Mouse (Mus musculus): Measurements from ENCODE around the gene Cldn10. TPM values are rescaled to one million over a fixed set of nuclear protein-coding genes. Genes with fewer than 3 reads are reported as not detected.
A peak's percentile ranks its signal among the peaks of the same experiment; 100 is the strongest.
"Not testable (repeated sequence)": the region's sequence is repeated elsewhere in the genome, so short reads cannot be mapped to it uniquely, and the experiment has no call there.

The Cldn10 gene
- polyA plus RNA-seq, 1 experiment from 2014 or later: 60.4 TPM

DNA sequence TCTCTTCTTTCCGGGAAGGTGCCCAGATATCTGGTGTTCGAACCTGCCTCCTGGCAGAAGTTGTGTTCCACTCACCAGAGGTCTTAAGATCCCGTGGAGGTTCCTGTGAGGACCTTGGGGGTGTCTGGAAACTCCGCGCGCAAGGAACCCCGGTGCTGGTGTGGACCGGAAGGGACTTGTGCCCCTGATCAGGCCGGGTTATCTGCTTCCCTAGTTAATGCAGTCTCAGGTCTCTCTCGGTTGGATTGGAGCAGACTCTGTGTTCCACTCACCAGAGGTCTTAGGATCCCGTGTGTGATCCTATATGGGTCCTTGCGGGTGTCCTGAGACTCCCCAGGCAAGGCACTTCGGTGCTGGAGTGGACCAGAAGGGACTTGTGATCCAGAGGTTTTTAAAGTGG, 24.3 kb upstream of the Cldn10 start:
- H3K9me3 ChIP-seq (replicated peaks; ENCODE audit: control insufficient read depth, low read length); H3K4me3 ChIP-seq (replicated peaks; ENCODE audit: low read length); H3K27me3 ChIP-seq (ENCODE audit: control insufficient read depth, insufficient read depth, low read length); H3K4me2 ChIP-seq (ENCODE audit: low read depth, low read length); H3K36me3 ChIP-seq (ENCODE audit: control insufficient read depth, insufficient read depth, low read length); H3K4me1 ChIP-seq (ENCODE audit: control insufficient read depth, insufficient read depth, low read length); H3K27ac ChIP-seq (ENCODE audit: low read length); ATAC-seq (ENCODE audit: insufficient read depth, low FRiP score); H3K9ac ChIP-seq (ENCODE audit: low read length): not testable (repeated sequence)
- WGBS: 91% methylated on average over 13 of the region's 13 CpGs

DNA sequence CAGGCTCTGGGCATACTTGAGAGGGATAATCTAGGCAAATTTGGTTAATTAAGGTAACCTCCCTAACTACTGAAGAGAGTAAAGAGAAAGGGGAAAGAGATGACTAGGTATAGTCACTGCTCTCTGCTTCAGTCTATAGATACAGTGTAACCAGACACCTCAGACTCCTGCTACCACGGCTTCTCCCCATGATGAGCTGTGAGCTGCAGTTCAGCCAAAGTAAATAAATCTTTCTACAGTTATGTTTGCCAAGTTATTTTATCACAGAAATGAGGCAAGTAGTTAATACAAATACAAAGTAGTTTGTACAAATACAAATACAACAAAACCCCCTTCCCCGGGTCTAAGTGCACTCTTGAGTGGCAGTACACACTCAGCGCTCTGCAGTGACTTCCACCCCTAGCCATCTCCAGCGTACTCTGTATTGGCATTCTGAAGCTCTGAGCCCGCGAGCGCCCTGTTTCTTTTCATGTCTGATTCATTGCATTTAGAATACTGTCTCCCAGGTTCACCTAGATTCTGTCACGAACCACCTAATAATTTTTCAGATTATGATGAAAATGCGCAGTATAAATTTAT, 23.7 kb upstream of the Cldn10 start:
- Histone ChIP-seq H3K9me3 (replicated peaks; ENCODE audit: control insufficient read depth, low read length) (no peaks in the 10 kb centered on the region), H3K4me3 (replicated peaks; ENCODE audit: low read length) (no peak overlapping the region), H3K27ac (ENCODE audit: low read length) (no peak overlapping the region), H3K4me2 (ENCODE audit: low read depth, low read length) (no peak overlapping the region), H3K9ac (ENCODE audit: low read length) (no peak overlapping the region), H3K27me3 (ENCODE audit: control insufficient read depth, insufficient read depth, low read length) (no peaks in the 10 kb centered on the region; the same call in 1 of the 2 replicates), H3K4me1 (ENCODE audit: control insufficient read depth, insufficient read depth, low read length) (0 out of 2 replicates have a peak, but pooled peaks cover 4% of the 10 kb centered on the region), H3K36me3 (ENCODE audit: control insufficient read depth, insufficient read depth, low read length) (no peaks in the 10 kb centered on the region)
- peak; percentile 71; the same call in 1 of the 2 replicates for ATAC-seq (ENCODE audit: insufficient read depth, low FRiP score)
- 52% methylated on average over 9 of the region's 9 CpGs for WGBS

DNA sequence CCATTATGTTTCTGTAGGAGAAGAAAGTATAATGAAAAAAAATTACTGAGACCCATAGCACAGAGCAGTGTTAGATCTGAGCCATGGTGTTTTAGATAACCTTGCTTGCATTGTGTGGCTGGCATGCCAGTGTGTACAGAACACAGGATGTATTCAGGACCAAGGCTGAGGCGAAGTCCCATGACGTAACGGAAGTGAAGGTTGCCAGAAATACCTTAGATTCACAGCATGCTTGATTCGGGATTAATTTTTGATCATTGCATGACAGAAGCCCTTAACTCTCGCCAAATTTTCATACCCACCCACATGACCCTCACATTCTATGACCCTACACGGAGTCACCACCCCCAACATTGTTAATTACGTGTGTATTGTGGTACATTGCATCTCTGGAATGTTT, 22.4 kb upstream of the Cldn10 start:
- H3K4me2 ChIP-seq (ENCODE audit: low read depth, low read length): no peak overlapping the region
- 70% methylated on average over 7 of the region's 7 CpGs for WGBS
- no peaks in the 10 kb centered on the region for H3K36me3 ChIP-seq (ENCODE audit: control insufficient read depth, insufficient read depth, low read length)
- H3K27me3 ChIP-seq (ENCODE audit: control insufficient read depth, insufficient read depth, low read length): no peaks in the 10 kb centered on the region; the same call in 1 of the 2 replicates
- H3K4me1 ChIP-seq (ENCODE audit: control insufficient read depth, insufficient read depth, low read length): 0 out of 2 replicates have a peak, but pooled peaks cover 4% of the 10 kb centered on the region
- H3K4me3 ChIP-seq (replicated peaks; ENCODE audit: low read length): no peak overlapping the region
- no peak overlapping the region for H3K27ac ChIP-seq (ENCODE audit: low read length)
- ATAC-seq (ENCODE audit: insufficient read depth, low FRiP score): 0 out of 2 replicates have a peak, but pooled peaks have one; percentile 56
- no peak overlapping the region for H3K9ac ChIP-seq (ENCODE audit: low read length)
- no peaks in the 10 kb centered on the region for H3K9me3 ChIP-seq (replicated peaks; ENCODE audit: control insufficient read depth, low read length)

DNA sequence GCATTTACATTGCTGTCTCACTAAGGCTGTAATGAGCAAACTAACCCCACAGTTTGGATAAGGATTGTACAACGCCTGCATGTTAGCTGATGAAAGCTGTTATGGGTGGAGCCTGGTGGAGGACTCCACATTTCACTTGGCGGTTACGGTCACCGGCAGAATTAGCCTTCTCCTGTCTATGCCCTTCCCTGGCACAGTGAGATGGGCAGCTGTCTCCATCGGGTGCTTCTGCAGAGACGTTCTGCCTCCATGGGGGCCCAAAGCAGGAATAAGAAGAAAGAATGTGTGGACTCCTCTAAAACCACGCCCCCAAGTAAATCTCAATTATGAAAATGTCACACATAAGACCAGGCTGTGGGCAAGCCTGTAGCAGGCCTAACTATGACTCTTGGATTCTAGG, 21.8 kb upstream of the Cldn10 start:
- Histone ChIP-seq H3K9ac (ENCODE audit: low read length) (no peak overlapping the region), H3K9me3 (replicated peaks; ENCODE audit: control insufficient read depth, low read length) (no peaks in the 10 kb centered on the region), H3K27me3 (ENCODE audit: control insufficient read depth, insufficient read depth, low read length) (no peaks in the 10 kb centered on the region; the same call in 1 of the 2 replicates), H3K4me1 (ENCODE audit: control insufficient read depth, insufficient read depth, low read length) (0 out of 2 replicates have a peak, but pooled peaks cover 4% of the 10 kb centered on the region), H3K4me3 (replicated peaks; ENCODE audit: low read length) (no peak overlapping the region), H3K36me3 (ENCODE audit: control insufficient read depth, insufficient read depth, low read length) (no peaks in the 10 kb centered on the region), H3K27ac (ENCODE audit: low read length) (no peak overlapping the region), H3K4me2 (ENCODE audit: low read depth, low read length) (no peak overlapping the region)
- WGBS: 58% methylated on average over 7 of the region's 7 CpGs
- ATAC-seq (ENCODE audit: insufficient read depth, low FRiP score): no peak

DNA sequence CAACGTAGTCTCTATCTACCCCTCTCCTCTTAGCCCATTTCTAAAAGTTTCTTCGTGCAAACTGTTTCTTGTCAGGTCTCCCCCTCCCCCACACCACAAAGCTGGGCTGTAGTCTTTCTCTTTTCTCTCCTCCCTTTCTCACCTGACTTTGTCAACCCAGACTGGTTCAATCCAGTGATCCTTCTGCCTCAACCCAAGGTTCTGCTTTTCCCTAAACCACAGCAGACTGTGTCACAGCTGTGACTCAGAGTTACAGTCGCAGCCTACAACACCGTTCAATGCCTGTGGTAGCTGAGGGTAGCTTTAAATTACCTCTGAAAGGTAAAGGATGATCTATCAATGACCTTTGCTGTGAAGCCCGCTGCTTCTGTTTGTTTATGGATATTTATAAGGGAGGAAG, 21.3 kb upstream of the Cldn10 start:
- H3K27me3 ChIP-seq (ENCODE audit: control insufficient read depth, insufficient read depth, low read length): no peaks in the 10 kb centered on the region; the same call in 1 of the 2 replicates
- H3K4me2 ChIP-seq (ENCODE audit: low read depth, low read length): no peak overlapping the region
- H3K4me1 ChIP-seq (ENCODE audit: control insufficient read depth, insufficient read depth, low read length): 0 out of 2 replicates have a peak, but pooled peaks cover 4% of the 10 kb centered on the region
- 61% methylated on average over 5 of the region's 5 CpGs for WGBS
- no peaks in the 10 kb centered on the region for H3K9me3 ChIP-seq (replicated peaks; ENCODE audit: control insufficient read depth, low read length)
- H3K9ac ChIP-seq (ENCODE audit: low read length): no peak overlapping the region
- no peak overlapping the region for H3K27ac ChIP-seq (ENCODE audit: low read length)
- no peak for ATAC-seq (ENCODE audit: insufficient read depth, low FRiP score)
- no peaks in the 10 kb centered on the region for H3K36me3 ChIP-seq (ENCODE audit: control insufficient read depth, insufficient read depth, low read length)
- no peak overlapping the region for H3K4me3 ChIP-seq (replicated peaks; ENCODE audit: low read length)

DNA sequence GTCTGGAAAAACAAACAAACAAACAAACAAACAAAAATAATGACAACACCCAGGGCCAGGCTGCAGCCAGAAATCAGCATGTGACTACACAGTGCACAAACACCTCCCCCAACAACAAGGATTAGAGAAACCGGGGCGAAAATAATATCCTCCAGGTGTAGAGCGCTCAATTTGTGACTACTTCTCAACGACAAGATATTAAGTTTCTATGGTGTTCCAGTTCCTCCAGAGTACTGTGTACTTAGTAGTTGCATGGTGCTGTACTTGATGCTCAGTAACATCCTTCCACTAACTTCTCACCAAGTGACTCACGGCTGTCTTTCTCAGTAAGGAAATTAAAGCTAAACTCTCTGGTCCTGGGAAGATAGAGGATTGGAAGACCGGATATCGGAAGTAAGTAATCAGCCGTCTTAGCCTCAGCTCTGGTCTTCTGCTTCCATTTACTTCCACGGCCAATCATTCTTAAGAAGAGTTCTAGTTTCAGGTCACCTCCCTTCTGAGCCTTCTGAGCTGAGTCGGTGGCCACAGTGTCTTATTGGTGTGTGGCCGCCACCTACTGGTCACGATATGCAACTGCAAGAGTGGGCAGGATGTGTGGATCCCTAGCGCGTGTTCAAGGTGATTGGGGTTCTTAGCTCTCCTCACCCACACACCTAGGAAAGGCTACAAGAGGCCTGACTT, 19.9 kb upstream of the Cldn10 start:
- Histone ChIP-seq H3K27ac (ENCODE audit: low read length) (no peak overlapping the region), H3K4me1 (ENCODE audit: control insufficient read depth, insufficient read depth, low read length) (0 out of 2 replicates have a peak, but pooled peaks cover 4% of the 10 kb centered on the region), H3K4me3 (replicated peaks; ENCODE audit: low read length) (no peak overlapping the region), H3K9ac (ENCODE audit: low read length) (no peak overlapping the region; the same call in 1 of the 2 replicates), H3K4me2 (ENCODE audit: low read depth, low read length) (peak overlapping the region; percentile 15; the same call in 1 of the 2 replicates), H3K36me3 (ENCODE audit: control insufficient read depth, insufficient read depth, low read length) (no peaks in the 10 kb centered on the region), H3K9me3 (replicated peaks; ENCODE audit: control insufficient read depth, low read length) (no peaks in the 10 kb centered on the region), H3K27me3 (ENCODE audit: control insufficient read depth, insufficient read depth, low read length) (no peaks in the 10 kb centered on the region; the same call in 1 of the 2 replicates)
- ATAC-seq (ENCODE audit: insufficient read depth, low FRiP score): peak; percentile 78; the same call in 1 of the 2 replicates
- 34% methylated on average over 14 of the region's 14 CpGs for WGBS

DNA sequence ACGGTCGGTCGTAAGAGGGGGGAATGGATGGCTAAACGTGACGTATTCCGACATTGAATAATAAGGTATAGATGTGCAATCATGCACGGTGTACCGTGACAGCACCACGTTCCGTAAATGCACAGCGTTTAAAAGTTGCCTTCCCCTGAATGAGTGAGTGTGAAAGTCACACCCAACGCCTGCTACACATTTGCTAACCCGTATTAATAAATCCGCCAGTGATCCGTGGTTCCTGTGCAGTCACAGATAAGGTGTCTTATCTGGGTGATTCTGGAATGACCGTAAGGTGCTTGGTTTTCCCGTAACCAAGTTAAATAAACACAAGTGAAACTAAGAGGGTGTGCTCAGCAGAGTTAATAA, 19.4 kb upstream of the Cldn10 start:
- 43% methylated on average over 17 of the region's 17 CpGs for WGBS
- Histone ChIP-seq H3K4me3 (replicated peaks; ENCODE audit: low read length) (no peak overlapping the region), H3K9me3 (replicated peaks; ENCODE audit: control insufficient read depth, low read length) (no peaks in the 10 kb centered on the region), H3K36me3 (ENCODE audit: control insufficient read depth, insufficient read depth, low read length) (no peaks in the 10 kb centered on the region), H3K9ac (ENCODE audit: low read length) (no peak overlapping the region; the same call in 1 of the 2 replicates), H3K27me3 (ENCODE audit: control insufficient read depth, insufficient read depth, low read length) (no peaks in the 10 kb centered on the region; the same call in 1 of the 2 replicates), H3K27ac (ENCODE audit: low read length) (no peak overlapping the region), H3K4me1 (ENCODE audit: control insufficient read depth, insufficient read depth, low read length) (0 out of 2 replicates have a peak, but pooled peaks cover 4% of the 10 kb centered on the region), H3K4me2 (ENCODE audit: low read depth, low read length) (peak overlapping the region; percentile 15; the same call in 1 of the 2 replicates)
- ATAC-seq (ENCODE audit: insufficient read depth, low FRiP score): peak; percentile 8; the same call in 1 of the 2 replicates

DNA sequence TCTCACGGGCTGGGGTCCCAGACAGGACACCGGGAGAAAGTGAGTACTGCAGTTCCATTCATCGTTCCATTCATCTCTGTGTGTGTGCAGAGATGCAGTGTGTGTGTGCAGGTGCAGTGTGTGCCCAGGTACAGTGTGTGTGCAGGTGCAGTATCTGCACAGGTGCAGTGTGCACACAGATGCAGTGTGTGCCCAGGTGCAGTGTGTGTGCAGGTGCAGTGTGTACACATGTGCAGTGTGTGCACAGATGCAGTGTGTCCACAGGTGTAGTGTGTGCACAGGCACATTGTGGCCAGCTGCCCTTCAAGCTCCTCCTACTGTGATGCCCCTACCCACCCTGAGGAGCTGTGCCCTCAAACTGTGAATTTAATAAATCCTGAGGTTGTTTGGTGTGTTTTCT, 14.0 kb upstream of the Cldn10 start:
- Histone ChIP-seq H3K36me3 (ENCODE audit: control insufficient read depth, insufficient read depth, low read length) (no peaks in the 10 kb centered on the region), H3K4me1 (ENCODE audit: control insufficient read depth, insufficient read depth, low read length) (no peaks in the 10 kb centered on the region), H3K27me3 (ENCODE audit: control insufficient read depth, insufficient read depth, low read length) (no peaks in the 10 kb centered on the region; the same call in 1 of the 2 replicates), H3K9ac (ENCODE audit: low read length) (no peak overlapping the region), H3K4me3 (replicated peaks; ENCODE audit: low read length) (no peak overlapping the region), H3K27ac (ENCODE audit: low read length) (no peak overlapping the region), H3K9me3 (replicated peaks; ENCODE audit: control insufficient read depth, low read length) (no peaks in the 10 kb centered on the region), H3K4me2 (ENCODE audit: low read depth, low read length) (no peak overlapping the region)
- 88% methylated on average over 3 of the region's 3 CpGs for WGBS
- 0 out of 2 replicates have a peak, but pooled peaks have one; percentile 43 for ATAC-seq (ENCODE audit: insufficient read depth, low FRiP score)
